Mouse (Mus musculus): ENCODE data around the gene Zfp687.

Zfp687 gene

GRCm38 (mm10) chr3:94958295-94958694 lies 57.0 kb downstream of the Zfp687 start:
- no peak for DNase-seq
